Mouse (Mus musculus) G1E (cell line): Measurements from ENCODE around the gene Olfr209. TPM values are rescaled to one million over a fixed set of nuclear protein-coding genes. Genes with fewer than 3 reads are reported as not detected.

Experiments used
- ATAC-seq: 2 replicates; pipeline ENCODE4 v1.8.0; 2016; ENCODE audit warnings: mild to moderate bottlenecking; ENCODE audit not compliant: insufficient number of reproducible peaks, poor library complexity, low FRiP score, severe bottlenecking; ENCODE audit errors: extremely low read depth
- DNase-seq: peaks from one replicate; pipeline ENCODE4 v3.0.0; 2012; ENCODE audit warnings: low spot score
- H3K27me3 ChIP-seq: 2 replicates; pipeline ENCODE4 v1.6.1; 2012; ENCODE audit warnings: mild to moderate bottlenecking, low read length, inconsistent platforms; ENCODE audit not compliant: insufficient read depth
- H3K36me3 ChIP-seq: replicated peaks from 2 replicates; pipeline ENCODE3; 2012; ENCODE audit warnings: mild to moderate bottlenecking, inconsistent platforms
- H3K4me1 ChIP-seq: 2 replicates; pipeline ENCODE4 v1.6.1; 2012; ENCODE audit warnings: low read depth, low read length, inconsistent platforms, mixed read lengths; ENCODE audit not compliant: insufficient read depth
- H3K4me3 ChIP-seq: 2 replicates; pipeline ENCODE4 v1.5.1; 2012; ENCODE audit warnings: low read depth, mild to moderate bottlenecking, inconsistent platforms, low read length, moderate library complexity, mixed read lengths
- H3K9me3 ChIP-seq: replicated peaks from 2 replicates; pipeline ENCODE4 v1.6.1; 2012; ENCODE audit warnings: inconsistent platforms
- CTCF ChIP-seq: IDR thresholded peaks from 2 replicates; pipeline ENCODE4 v1.5.1; 2012; ENCODE audit warnings: low read depth, low read length, inconsistent platforms, mixed read lengths
- GATA1 ChIP-seq: IDR thresholded peaks from 2 replicates; pipeline ENCODE4 v1.6.1; 2012; ENCODE audit warnings: borderline replicate concordance, low read length, inconsistent platforms, mixed read lengths
- GATA2 ChIP-seq: IDR thresholded peaks from 2 replicates; pipeline ENCODE4 v1.6.1; 2012; ENCODE audit warnings: low read depth, low read length, inconsistent platforms, borderline replicate concordance
- POLR2AphosphoS5 ChIP-seq: IDR thresholded peaks from 2 replicates; pipeline ENCODE4 v1.6.1; 2012; ENCODE audit warnings: low read depth, low read length, inconsistent platforms; ENCODE audit not compliant: insufficient replicate concordance
- TAL1 ChIP-seq: conservative IDR thresholded peaks from 2 replicates; pipeline ENCODE4 v1.6.1; 2012; ENCODE audit warnings: low read depth, low read length, inconsistent platforms, mixed read lengths
- polyA plus RNA-seq: library from polyadenylated mRNA; stranded (reverse); fragments of >175 nt; gene quantifications from 2 replicates; pipeline ENCODE4 v1.2.3, GENCODE M21; 2012
- total RNA-seq, 2 experiments: library from RNA; stranded (forward) in 1 of 2; stranded (reverse) in 1 of 2; fragments of 200-1000 nt in 1 of 2; fragments of >200 nt in 1 of 2; fragmentation: Nextera tagmentation in 1 of 2; gene quantifications; 2 replicates each; pipeline ENCODE4 v1.2.3; 2014 to 2017

Gene Olfr209
- total RNA-seq (2014; fragmentation: Nextera tagmentation) (not detected in 2 replicates), total RNA-seq (2017) (0.16 TPM in 1 of 2 replicates, not detected in the other), polyA plus RNA-seq (not detected in 2 replicates)

- Histone ChIP-seq H3K27me3 (no peaks in the 10 kb centered on the region), H3K4me1 (no peaks in the 10 kb centered on the region), H3K36me3 (no peaks in the 10 kb centered on the region), H3K9me3 (no peaks in the 10 kb centered on the region), H3K4me3 (no peak within 1 kb of the TSS)
- ATAC-seq (no peak), DNase-seq (no peak)
- TF ChIP-seq GATA2: no peak
- no peak for TF ChIP-seq POLR2AphosphoS5
- TF ChIP-seq TAL1: no peak
- no peak for TF ChIP-seq GATA1
- no peak for TF ChIP-seq CTCF
Observed at GRCm38 (mm10) chr16:59363893-59364292, at the start of gene Olfr209. Gene Olfr209, minus strand, starts transcription at chr16:59363993.

- no peak for DNase-seq
- no peak for TF ChIP-seq POLR2AphosphoS5
- no peak for TF ChIP-seq TAL1
- no peak for TF ChIP-seq GATA2
- no peak for TF ChIP-seq GATA1
- no peak for TF ChIP-seq CTCF
Observed at GRCm38 (mm10) chr16:59413475-59413874, 49.7 kb upstream of the Olfr209 start.

GRCm38 (mm10) chr16:59409800-59410199, 46.0 kb upstream of the Olfr209 start:
- ATAC-seq: no peak

More at GRCm38 (mm10) chr16:59413475-59413874, 49.7 kb upstream of the Olfr209 start:
- H3K36me3 ChIP-seq: no peaks in the 10 kb centered on the region
- no peak overlapping the region for H3K4me3 ChIP-seq
- no peaks in the 10 kb centered on the region for H3K9me3 ChIP-seq
- 0 out of 2 replicates have a peak, but pooled peaks cover 3% of the 10 kb centered on the region for H3K27me3 ChIP-seq
- no peaks in the 10 kb centered on the region for H3K4me1 ChIP-seq
- ATAC-seq: no peak

GRCm38 (mm10) chr16:59409341-59409748, 45.6 kb upstream of the Olfr209 start:
- H3K27me3 ChIP-seq: no peaks in the 10 kb centered on the region; the same call in 1 of the 2 replicates
- TF ChIP-seq GATA2 (no peak), POLR2AphosphoS5 (no peak), GATA1 (no peak), TAL1 (no peak), CTCF (no peak)
- H3K4me1 ChIP-seq: peaks cover 2% of the 10 kb centered on the region; the same call in 1 of the 2 replicates
- ATAC-seq (no peak), DNase-seq (no peak)
- H3K36me3 ChIP-seq: no peaks in the 10 kb centered on the region
- no peaks in the 10 kb centered on the region for H3K9me3 ChIP-seq
- H3K4me3 ChIP-seq: no peak overlapping the region

More at GRCm38 (mm10) chr16:59409800-59410199, 46.0 kb upstream of the Olfr209 start:
- Histone ChIP-seq H3K9me3 (no peaks in the 10 kb centered on the region), H3K4me1 (peaks cover 2% of the 10 kb centered on the region; the same call in 1 of the 2 replicates), H3K4me3 (no peak overlapping the region), H3K27me3 (no peaks in the 10 kb centered on the region; the same call in 1 of the 2 replicates), H3K36me3 (no peaks in the 10 kb centered on the region)
- TF ChIP-seq POLR2AphosphoS5 (no peak), TAL1 (no peak), GATA1 (no peak), GATA2 (no peak), CTCF (no peak)
- no peak for DNase-seq

- Histone ChIP-seq H3K36me3 (no peaks in the 10 kb centered on the region), H3K27me3 (no peaks in the 10 kb centered on the region; the same call in 1 of the 2 replicates), H3K9me3 (no peaks in the 10 kb centered on the region), H3K4me3 (no peak within 1 kb of the TSS), H3K4me1 (peaks cover 8% of the 10 kb centered on the region)
- TF ChIP-seq GATA1 (no peak), POLR2AphosphoS5 (no peak), TAL1 (no peak), GATA2 (no peak), CTCF (no peak)
- ATAC-seq (no peak), DNase-seq (no peak)
Observed at GRCm38 (mm10) chr16:59407032-59407431, 43.2 kb upstream of the Olfr209 start, which contains the start of gene Gabrr3. Gene Gabrr3, plus strand, starts transcription at chr16:59407332.

GRCm38 (mm10) chr16:59404798-59405197, 41.0 kb upstream of the Olfr209 start:
- Histone ChIP-seq H3K4me1 (peaks cover 20% of the 10 kb centered on the region), H3K27me3 (no peaks in the 10 kb centered on the region; the same call in 1 of the 2 replicates), H3K9me3 (no peaks in the 10 kb centered on the region), H3K4me3 (no peak overlapping the region), H3K36me3 (no peaks in the 10 kb centered on the region)
- no peak for TF ChIP-seq GATA1
- no peak for TF ChIP-seq POLR2AphosphoS5
- no peak for TF ChIP-seq TAL1
- no peak for TF ChIP-seq CTCF
- TF ChIP-seq GATA2: no peak
- no peak for DNase-seq
- ATAC-seq: no peak
